Mouse (Mus musculus) cerebellum, adult 2 months (tissue): ENCODE data around the gene Gpi1.

Source experiments
- CTCF ChIP-seq: fragments of 200-500 bp; IDR thresholded peaks from 2 replicates; pipeline ENCODE4 v1.5.1; 2011; ENCODE audit warnings: low read depth, mild to moderate bottlenecking, control low read depth, low read length, moderate library complexity, borderline replicate concordance; ENCODE audit not compliant: insufficient read depth
- POLR2A ChIP-seq: fragments of 200-500 bp; IDR thresholded peaks from 2 replicates; pipeline ENCODE4 v1.6.1; 2011; ENCODE audit warnings: low read length, control low read depth, borderline replicate concordance; ENCODE audit not compliant: insufficient read depth

GRCm38 (mm10) chr7:34189376-34189989 lies 40.7 kb downstream of the Gpi1 start:
- no peak for TF ChIP-seq POLR2A
- TF ChIP-seq CTCF = no peak
